Comparison of ENCODE assay signal across 13 mouse cellular contexts in genomic region chr19:34435197-34435611, GRCm38 (mm10). TPM values are rescaled to one million over a fixed set of nuclear protein-coding genes. Genes with fewer than 3 reads are reported as not detected.
DNase-seq lines count a peak whose midpoint lies in the region; ATAC-seq lines count a peak whose summit lies in the region.
"Had no signal": no experiment of that assay in that cellular context is flagged by ENCODE, and none has a peak within 500 bp of the region (broad histone marks: within the 10 kb centered on the region; RNA-seq: fewer than 3 reads in every experiment).

No protein-coding gene starts in this region.

- H3K36me3 ChIP-seq in embryonic facial prominence, embryonic 14.5 days (ENCODE audit: control insufficient read depth, insufficient read depth, low read length) = no peaks in the 10 kb centered on the region
- H3K36me3 ChIP-seq: G1E; heart, embryonic 10.5 days; liver, embryonic 13.5 days; neural tube, embryonic 12.5 days had no signal

- peak; percentile 21 for DNase-seq in embryo, embryonic 10 days (ENCODE audit: low spot score)
- DNase-seq in embryo, embryonic 9.5 days (ENCODE audit: extremely low spot score) = no peak
- peak; percentile 17 for DNase-seq in kidney, postnatal 14 days
- DNase-seq in kidney, adult 18-20 months = no peak
- peak; percentile 83 for DNase-seq in embryonic facial prominence, embryonic 14.5 days (ENCODE audit: low spot score)
- DNase-seq in mesoderm, embryonic 11.5 days (ENCODE audit: low read depth, low spot score) = peak; percentile 82
- DNase-seq in ovary, postnatal 36 days (ENCODE audit: low spot score) = no peak
- no peak for DNase-seq in spleen, postnatal 4 days (ENCODE audit: low spot score in 2 of 2)
- DNase-seq: liver, embryonic 13.5 days; right cerebral cortex, postnatal 14 days had no signal

- 29% methylated on average over 5 of the region's 5 CpGs for WGBS in embryonic facial prominence, embryonic 14.5 days

- H3K27me3 ChIP-seq in embryonic facial prominence, embryonic 14.5 days (replicated peaks; ENCODE audit: control insufficient read depth, insufficient read depth, low read length) = no peaks in the 10 kb centered on the region
- H3K27me3 ChIP-seq: liver, embryonic 13.5 days; neural tube, embryonic 12.5 days had no signal

- H3K9me3 ChIP-seq in embryonic facial prominence, embryonic 14.5 days (ENCODE audit: control insufficient read depth, low read length) = no peaks in the 10 kb centered on the region
- H3K9me3 ChIP-seq: G1E; heart, embryonic 10.5 days; liver, embryonic 13.5 days; neural tube, embryonic 12.5 days had no signal

- H3K4me1 ChIP-seq in embryonic facial prominence, embryonic 14.5 days (ENCODE audit: control insufficient read depth, insufficient read depth, low read length) = no peaks in the 10 kb centered on the region
- H3K4me1 ChIP-seq: heart, embryonic 10.5 days; liver, embryonic 13.5 days; neural tube, embryonic 12.5 days had no signal

- ATAC-seq in embryonic facial prominence, embryonic 14.5 days (ENCODE audit: low read depth) = 0 out of 2 replicates have a peak, but pooled peaks have one; percentile 67

- no peak overlapping the region for H3K9ac ChIP-seq in embryonic facial prominence, embryonic 14.5 days (ENCODE audit: low read depth, low read length)
- H3K9ac ChIP-seq: liver, embryonic 13.5 days; neural tube, embryonic 12.5 days had no signal

- H3K4me3 ChIP-seq in embryonic facial prominence, embryonic 14.5 days (ENCODE audit: low read depth, low read length) = no peak overlapping the region
- H3K4me3 ChIP-seq: heart, embryonic 10.5 days; liver, embryonic 13.5 days; neural tube, embryonic 12.5 days had no signal

- peak overlapping the region; percentile 30 for H3K27ac ChIP-seq in embryonic facial prominence, embryonic 14.5 days (replicated peaks; ENCODE audit: low read depth, low read length)
- H3K27ac ChIP-seq: heart, embryonic 10.5 days; liver, embryonic 13.5 days; neural tube, embryonic 12.5 days had no signal

- H3K4me2 ChIP-seq in embryonic facial prominence, embryonic 14.5 days (ENCODE audit: low read depth, low read length) = no peak overlapping the region
- H3K4me2 ChIP-seq: liver, embryonic 13.5 days; neural tube, embryonic 12.5 days had no signal

RNA-seq across cellular contexts. Expression of gene Ch25h, which starts 39.8 kb away (rescaled TPM):
- polyA plus RNA-seq in embryonic facial prominence, embryonic 14.5 days (2014; fragmentation: Nextera tagmentation; extraction: Ambion mirVana) = 7.3 and 11.5 TPM in 2 replicates
- polyA plus RNA-seq: G1E had no signal

Comparison
In these comparisons a context has a peak if more than half of its experiments do, and no peak if none do; other contexts are left out.
1. DNase-seq: peak in embryo, embryonic 10 days (single experiment), kidney, postnatal 14 days (single experiment), embryonic facial prominence, embryonic 14.5 days (single experiment) and mesoderm, embryonic 11.5 days (single experiment); none in embryo, embryonic 9.5 days (single experiment), kidney, adult 18-20 months (single experiment), ovary, postnatal 36 days (single experiment) and spleen, postnatal 4 days (0 of 2).